Mouse (Mus musculus) embryo, embryonic 9.5 days (tissue): Measurements from ENCODE around the gene Ddx54.

ENCODE experiments used
- DNase-seq: peaks from one replicate; pipeline ENCODE4 v3.0.0-alpha.2; 2017; ENCODE audit errors: extremely low spot score

Ddx54 gene

GRCm38 (mm10) chr5:120579898-120580626 is 32.5 kb upstream of the Ddx54 start:
- no peak for DNase-seq

- no peak for DNase-seq
These were observed 30.5 kb upstream of the Ddx54 start for GRCm38 (mm10) chr5:120582002-120582401.

DNA sequence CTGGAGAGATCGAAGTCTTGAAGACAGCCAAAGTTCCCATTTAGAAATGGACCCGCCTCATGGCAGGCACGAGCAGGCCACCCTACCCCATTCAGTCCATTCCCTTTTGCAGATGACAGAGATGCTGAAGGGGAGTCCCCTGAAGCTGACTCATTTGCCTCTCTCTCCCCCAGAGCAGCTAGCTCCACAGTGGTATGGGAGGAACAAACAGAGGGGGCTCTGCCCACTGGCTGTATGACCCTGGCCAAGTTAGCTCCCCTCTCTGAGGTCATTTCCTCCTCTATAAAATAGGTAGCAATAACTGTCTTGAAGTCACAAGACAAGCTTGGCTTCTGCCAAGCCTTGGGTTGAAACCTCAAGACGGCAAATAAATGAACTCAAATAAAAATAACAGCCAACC is 29.0 kb upstream of the Ddx54 start:
- no peak for DNase-seq

GRCm38 (mm10) chr5:120584968-120585367 is 27.6 kb upstream of the Ddx54 start:
- DNase-seq, result no peak

DNA sequence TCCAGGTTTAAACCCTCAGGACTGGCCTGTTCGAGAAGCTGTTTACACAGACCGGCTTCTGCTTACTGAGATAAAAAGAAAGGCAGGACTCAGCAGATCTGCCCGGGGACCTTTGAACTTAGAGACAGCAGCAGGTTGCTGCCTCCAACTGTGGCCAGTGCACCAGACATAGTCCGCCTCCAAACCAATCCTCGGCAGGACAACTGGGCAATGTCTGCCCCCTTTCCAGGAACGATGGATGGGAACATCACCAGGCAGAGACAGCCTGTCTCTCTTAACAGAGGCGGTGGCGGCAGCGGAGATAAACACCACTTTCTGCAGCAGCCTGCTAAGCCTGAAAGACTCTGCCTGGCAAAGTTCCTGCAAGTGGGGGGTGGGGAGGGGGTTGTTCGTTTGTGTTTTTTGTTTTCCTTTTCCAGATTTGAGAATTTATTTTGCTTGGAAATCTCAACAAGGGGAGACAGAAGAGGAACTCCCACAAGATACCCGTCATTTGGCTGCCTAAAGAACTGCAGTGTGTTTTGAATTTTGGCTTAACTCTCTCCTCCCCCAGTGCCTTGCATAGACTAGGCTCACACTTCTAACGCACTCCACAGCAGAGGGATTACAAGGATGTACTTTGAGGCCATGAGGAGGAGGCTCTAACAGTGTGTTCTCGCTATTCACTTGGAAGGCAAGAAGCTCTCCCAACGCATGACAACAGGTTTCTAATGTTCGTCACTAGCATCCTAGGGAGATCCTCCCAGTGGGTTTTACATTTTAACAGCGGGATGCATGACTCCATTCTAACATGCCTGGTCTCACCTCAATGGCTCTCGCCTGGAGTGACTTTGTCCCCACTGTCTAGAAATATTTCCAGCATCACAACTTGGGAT is 25.6 kb upstream of the Ddx54 start:
- DNase-seq, result no peak

DNA sequence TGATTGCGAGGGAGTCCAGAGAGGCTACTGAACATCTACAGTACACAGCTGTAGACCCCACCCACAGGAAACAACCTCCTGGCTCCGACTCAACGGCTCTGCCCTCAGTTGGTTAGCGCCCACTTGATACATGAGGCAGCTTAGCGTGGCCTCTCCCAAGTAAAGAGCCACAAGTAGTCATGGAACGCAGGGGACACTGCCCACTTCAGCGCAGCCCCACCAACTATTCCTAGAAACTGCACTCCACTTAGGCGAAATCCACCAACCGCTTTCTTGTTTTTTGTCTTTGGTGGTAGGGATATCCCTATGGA is 25.0 kb upstream of the Ddx54 start:
- DNase-seq, result no peak

DNA sequence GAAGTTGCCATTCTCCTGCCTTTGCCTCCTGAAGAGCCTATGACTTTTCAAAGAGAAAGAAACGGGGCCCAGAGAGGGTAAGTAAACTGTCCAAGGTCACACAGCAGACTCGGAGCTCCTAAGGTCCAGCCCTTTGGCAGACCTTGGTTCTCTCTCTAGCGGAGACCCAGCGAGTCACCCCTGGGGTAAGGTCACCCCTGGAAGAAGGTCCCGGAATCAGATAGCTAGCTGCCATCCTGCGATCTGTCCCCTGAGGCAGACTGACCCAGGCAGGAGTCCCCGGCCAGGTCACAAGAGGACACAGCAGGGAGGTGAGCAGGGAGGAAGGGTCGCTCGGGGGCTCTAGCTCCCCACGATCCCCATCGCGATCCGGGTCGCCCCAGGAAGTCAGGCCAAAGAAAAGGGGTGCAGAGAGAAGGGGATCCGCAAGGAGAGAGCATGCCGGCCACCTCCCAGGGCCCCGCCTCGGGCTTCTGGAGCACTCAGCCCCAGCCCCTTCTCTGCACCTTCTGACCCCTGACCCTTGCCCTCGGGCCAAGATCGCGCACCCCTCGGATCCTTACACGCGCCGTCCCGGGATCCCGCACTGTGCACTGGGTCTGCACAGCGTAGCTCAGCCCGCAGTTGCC is 24.5 kb upstream of the Ddx54 start:
- no peak for DNase-seq

DNA sequence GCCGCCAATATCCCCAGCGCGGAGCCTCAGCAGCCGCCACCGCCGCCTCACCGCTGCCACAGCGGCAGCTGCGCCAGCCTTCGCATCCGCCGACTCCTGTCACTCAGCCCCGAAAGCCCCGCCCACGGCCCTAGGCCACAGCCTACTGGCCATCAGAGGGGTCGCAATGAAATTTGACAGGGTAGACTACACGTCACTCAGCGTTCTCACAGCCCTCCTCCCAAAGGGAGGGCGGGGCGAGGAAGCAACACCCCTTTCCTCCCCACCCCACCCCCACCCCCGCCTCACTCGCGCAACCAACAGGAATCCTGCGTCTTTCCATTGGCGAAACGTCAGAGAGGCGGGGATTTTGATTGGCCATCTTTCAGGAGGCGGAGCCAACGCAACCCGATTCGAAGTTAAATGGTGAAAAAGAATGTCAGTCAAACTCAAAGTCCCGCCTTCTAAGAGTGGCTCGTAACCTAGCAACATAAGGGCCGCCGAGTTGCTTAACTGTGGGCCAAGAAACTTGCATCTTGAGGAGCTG is 23.9 kb upstream of the Ddx54 start, which contains the start of the genes Tpcn1 and Iqcd:
TSS of gene Tpcn1 (minus strand) at position 105 of the 526 bp plus-strand sequence.
TSS of gene Iqcd (plus strand) at position 448 of the 526 bp plus-strand sequence.
- DNase-seq, result peak; percentile 99

DNA sequence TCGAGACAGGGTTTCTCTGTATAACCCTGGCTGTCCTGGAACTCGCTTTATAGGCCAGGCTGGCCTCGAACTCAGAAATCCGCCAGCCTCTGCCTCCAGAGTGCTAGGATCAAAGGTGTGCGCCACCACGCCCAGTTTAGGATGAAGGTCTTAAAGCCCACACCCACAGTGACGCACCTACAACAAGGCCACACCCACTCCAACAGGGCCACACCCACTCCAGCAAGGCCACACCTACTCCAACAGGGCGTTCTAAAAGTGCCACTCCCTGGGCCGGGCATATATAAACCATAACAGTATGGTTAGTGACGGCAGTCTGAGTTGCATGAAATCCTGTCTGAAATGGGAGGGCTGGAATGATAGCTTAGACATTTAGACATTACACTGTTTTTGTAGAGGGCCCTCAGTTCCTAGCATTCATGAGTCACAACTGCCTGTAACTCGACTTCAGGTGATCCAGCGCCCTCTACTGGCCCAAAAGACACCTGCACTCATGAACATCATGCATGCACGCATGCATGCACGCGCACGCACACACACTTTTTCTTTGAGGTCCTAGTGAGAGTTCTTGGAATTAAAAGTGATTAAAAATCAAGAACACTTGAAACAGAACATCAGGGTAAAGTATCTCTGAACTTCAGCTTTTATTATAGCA is 22.1 kb upstream of the Ddx54 start:
- no peak for DNase-seq

- no peak for DNase-seq
These were observed 20.4 kb upstream of the Ddx54 start for GRCm38 (mm10) chr5:120592141-120592540.

DNA sequence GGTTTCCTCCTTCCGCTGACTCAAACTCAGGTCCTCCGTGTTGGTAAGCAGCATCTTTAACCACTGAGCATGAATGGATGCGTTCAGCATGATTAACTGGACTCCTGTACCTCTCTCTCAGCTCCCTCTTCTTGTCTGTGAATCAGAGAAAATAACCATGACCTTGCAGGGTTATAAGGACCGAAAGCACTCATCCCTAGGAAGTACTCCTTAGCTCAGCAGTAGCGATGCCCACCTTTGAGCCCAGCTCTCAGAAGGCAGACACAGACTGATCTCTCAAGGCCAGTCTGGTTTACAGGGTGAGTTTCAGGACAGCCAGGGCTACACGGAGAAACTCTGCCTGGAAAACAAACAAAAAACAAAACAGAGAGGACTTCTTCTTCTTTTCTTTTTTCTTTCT is 18.1 kb upstream of the Ddx54 start:
- DNase-seq, result no peak

GRCm38 (mm10) chr5:120599625-120600024 is 12.9 kb upstream of the Ddx54 start:
- no peak for DNase-seq

DNA sequence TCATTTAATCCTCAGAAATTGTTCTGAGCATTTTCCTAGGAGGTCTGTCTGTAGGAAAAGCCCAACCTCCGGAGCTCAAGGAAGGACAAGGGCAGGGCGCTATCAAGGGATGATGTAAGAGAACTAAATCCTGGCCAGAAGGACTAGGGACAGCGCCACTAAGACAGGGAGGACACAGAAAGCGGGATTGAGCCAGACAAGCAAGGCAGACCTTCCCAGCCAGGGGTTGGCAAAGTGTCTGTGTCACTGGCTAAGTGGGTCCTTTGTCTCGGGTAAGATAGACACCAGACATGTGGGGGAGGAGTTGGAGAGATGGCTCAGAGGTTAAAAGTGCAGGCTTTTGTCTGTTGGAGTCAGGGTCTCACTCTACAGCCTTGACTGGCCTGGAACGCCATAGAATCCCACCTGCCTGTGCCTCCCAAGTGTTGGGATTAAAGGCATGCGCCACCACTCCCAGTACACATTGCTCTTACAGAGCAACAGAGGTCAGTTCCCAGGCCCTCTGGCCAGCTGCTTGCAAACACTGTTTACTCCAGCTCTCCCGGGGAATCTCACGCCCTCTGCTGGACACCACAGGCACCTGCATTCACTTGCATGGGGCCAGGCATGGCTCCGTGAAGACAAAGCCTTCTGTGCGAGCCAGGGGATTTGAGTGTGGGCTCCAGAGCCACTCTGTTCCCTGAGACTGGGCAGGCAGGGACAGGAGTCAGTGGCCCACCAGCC is 11.4 kb upstream of the Ddx54 start:
- peak; percentile 60 for DNase-seq

GRCm38 (mm10) chr5:120602210-120602609 is 10.3 kb upstream of the Ddx54 start:
- DNase-seq, result no peak

DNA sequence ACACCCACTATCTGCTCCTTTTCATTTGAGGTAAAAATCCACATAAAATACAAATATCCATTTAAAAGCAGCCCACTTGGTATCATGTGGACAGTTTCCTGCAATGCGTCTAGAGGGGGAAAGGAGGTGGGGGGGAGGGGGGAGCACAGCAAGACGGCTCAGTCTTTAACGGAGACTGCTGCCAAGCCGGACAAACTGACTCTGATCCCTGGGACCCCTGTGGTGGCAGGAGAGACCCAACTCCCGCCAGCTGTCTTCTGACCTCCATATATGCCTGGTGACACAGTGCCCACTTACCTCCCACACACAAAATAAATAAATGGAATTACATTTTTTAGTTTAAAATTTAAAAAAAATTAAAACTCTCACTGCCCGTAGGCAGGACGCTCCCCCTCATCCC is 9.0 kb upstream of the Ddx54 start:
- DNase-seq, result no peak

- peak; percentile 80 for DNase-seq
These were observed 7.7 kb upstream of the Ddx54 start for GRCm38 (mm10) chr5:120604839-120605238.

- no peak for DNase-seq
These were observed 7.3 kb upstream of the Ddx54 start for GRCm38 (mm10) chr5:120605241-120605661.

DNA sequence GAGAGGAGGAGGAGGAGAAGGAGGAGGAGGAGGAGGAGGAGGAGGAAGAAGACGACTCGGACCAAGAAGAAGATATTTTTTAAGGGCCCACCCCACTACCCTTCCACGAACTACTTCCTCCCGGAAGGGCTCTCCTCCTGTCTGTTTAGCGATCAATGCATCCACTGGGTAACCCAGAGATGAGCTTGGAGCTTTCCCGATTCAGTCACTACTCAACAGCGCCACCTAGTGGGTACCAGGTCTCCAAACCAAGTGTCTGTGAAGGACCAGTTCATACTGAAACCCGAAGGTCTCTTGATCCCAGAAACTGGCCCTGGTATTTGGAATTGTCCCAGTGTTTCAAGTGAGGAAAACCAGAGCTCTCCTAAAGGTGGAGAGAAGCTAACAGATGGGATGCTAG is 6.9 kb upstream of the Ddx54 start:
- peak; percentile 89 for DNase-seq

- DNase-seq, result no peak
These were observed 5.8 kb upstream of the Ddx54 start for GRCm38 (mm10) chr5:120606590-120607200.

GRCm38 (mm10) chr5:120607335-120607734 is 5.2 kb upstream of the Ddx54 start:
- no peak for DNase-seq
